ENCODE assay signal across 8 mouse cellular contexts in the genomic region with DNA sequence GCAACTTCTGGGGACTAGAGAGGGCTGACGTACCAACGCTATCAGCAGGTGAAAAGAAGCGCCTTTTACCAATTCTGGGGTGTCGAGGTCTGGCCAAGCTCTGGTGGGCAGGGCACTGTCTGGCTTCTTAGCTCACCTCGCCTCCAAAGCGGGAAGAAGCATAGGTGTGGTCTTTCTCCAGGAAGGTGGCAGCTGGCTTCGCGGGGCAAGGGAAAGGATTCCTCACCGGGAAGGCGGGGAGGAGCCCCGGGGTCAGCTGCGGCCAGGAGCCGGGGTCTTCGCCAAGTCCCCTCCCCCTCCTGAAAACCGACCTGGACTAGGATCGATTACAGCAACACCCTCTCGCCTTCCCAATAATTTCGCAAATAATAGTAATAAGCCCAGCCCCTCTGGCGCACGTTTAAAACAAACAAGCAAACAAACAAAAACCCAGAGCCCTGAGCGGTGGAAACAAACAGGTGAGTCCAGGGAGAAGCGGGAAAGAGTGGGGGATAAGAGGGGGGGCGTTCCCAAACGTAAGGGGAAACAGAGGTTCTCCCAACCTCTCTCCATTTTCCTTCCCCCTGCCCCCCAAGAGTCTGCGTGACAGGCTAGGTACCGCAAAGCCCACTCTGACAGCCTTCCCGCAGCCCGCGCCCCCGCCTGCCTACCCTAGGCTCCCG.
DNase-seq lines count a peak whose midpoint lies in the region; ATAC-seq and TF ChIP-seq lines count a peak whose summit lies in the region.

No protein-coding gene starts in this region.

- peak; percentile 58 for DNase-seq in NIH3T3 (ENCODE audit: low read depth)
- peak; percentile 26 for DNase-seq in brain, embryonic 14.5 days (ENCODE audit: low read depth)
- peak; percentile 17 for DNase-seq in fibroblast of lung, adult 2 months (ENCODE audit: low read depth)
- DNase-seq in heart, postnatal 10 days: peak; percentile 60 to 69
- DNase-seq in kidney, postnatal 4 days: peak; percentile 41 to 56
- peak; percentile 38 for DNase-seq in midbrain, embryonic 10.5 days (ENCODE audit: low spot score)
- peak in 1 of 2 experiments; percentile 7 for DNase-seq in spleen, adult 2 months (ENCODE audit: low read depth in 1 of 2, low spot score in 2 of 2)

- no peaks in the 10 kb centered on the region for H3K9me3 ChIP-seq in midbrain, embryonic 10.5 days (replicated peaks)

- no peaks in the 10 kb centered on the region; the same call in 1 of the 2 replicates for H3K27me3 ChIP-seq in midbrain, embryonic 10.5 days (ENCODE audit: low read depth, poor library complexity, severe bottlenecking)
- no peaks in the 10 kb centered on the region; the same call in 1 of the 2 replicates for H3K27me3 ChIP-seq in spleen, adult 2 months (ENCODE audit: control insufficient read depth, insufficient read depth, low read length)

- H3K36me3 ChIP-seq in midbrain, embryonic 10.5 days: peaks cover 3% of the 10 kb centered on the region; the same call in 1 of the 2 replicates
- H3K36me3 ChIP-seq in spleen, adult 2 months (ENCODE audit: control insufficient read depth, insufficient read depth, low read length): no peaks in the 10 kb centered on the region

- H3K27ac ChIP-seq in midbrain, embryonic 10.5 days (replicated peaks): peak overlapping the region; percentile 96
- H3K27ac ChIP-seq in spleen, adult 2 months (ENCODE audit: insufficient read depth, low read length): peak overlapping the region; percentile 91

- WGBS in midbrain, embryonic 10.5 days: under 1% methylated on average over 31 of the region's 31 CpGs
- 4% methylated on average over 31 of the region's 31 CpGs for WGBS in spleen, adult 2 months

- ATAC-seq in monocyte, adult 5-6 weeks (replicated peaks; ENCODE audit: insufficient number of reproducible peaks, low FRiP score, low TSS enrichment, poor library complexity, severe bottlenecking): no peak

- TF ChIP-seq POLR2A in brain, embryonic 14.5 days (IDR thresholded peaks at IDR 0.05; ENCODE audit: borderline replicate concordance, extremely low read depth, insufficient read depth, insufficient read length, poor library complexity, severe bottlenecking): no peak
- no peak for TF ChIP-seq POLR2A in spleen, adult 2 months (IDR thresholded peaks at IDR 0.05; ENCODE audit: low read depth, low read length)

- H3K4me3 ChIP-seq in midbrain, embryonic 10.5 days: peak overlapping the region; percentile 78
- peak overlapping the region; percentile 91 for H3K4me3 ChIP-seq in spleen, adult 2 months (ENCODE audit: extremely low read depth, insufficient read depth, insufficient read length)

- no peak for TF ChIP-seq CTCF in brain, embryonic 14.5 days (IDR thresholded peaks at IDR 0.05; ENCODE audit: borderline replicate concordance, extremely low read depth, insufficient read depth, insufficient read length)
- TF ChIP-seq CTCF in spleen, adult 2 months (IDR thresholded peaks at IDR 0.05; ENCODE audit: extremely low read depth, insufficient read depth, insufficient read length, insufficient replicate concordance): no peak

- intact Hi-C loops in heart, postnatal 10 days (cut with DNase I): loop anchor here (5.0 to 10.0 kb wide), 2 partner anchors 88 to 299 kb away; a partner anchor contains a TSS

- H3K4me1 ChIP-seq in midbrain, embryonic 10.5 days: peaks cover 34% of the 10 kb centered on the region
- H3K4me1 ChIP-seq in spleen, adult 2 months (ENCODE audit: control insufficient read depth, insufficient read depth, insufficient read length): peaks cover 4% of the 10 kb centered on the region; the same call in 1 of the 2 replicates
